Mouse (Mus musculus) CH12.LX (cell line): ENCODE results near the gene Aldh1a2. TPM values are rescaled to one million over a fixed set of nuclear protein-coding genes. Genes with fewer than 3 reads are reported as not detected.
A peak's percentile ranks its signal among the peaks of the same experiment; 100 is the strongest.

Experiments used
- DNase-seq: peaks from one replicate; pipeline ENCODE4 v3.0.0-alpha.2; 2013; ENCODE audit errors: extremely low read depth
- H3K27ac ChIP-seq: 2 replicates; pipeline ENCODE4 v1.5.1; 2012; ENCODE audit warnings: low read depth, mild to moderate bottlenecking, control low read depth, moderate library complexity; ENCODE audit not compliant: insufficient read depth
- H3K27me3 ChIP-seq: replicated peaks from 2 replicates; pipeline ENCODE3; 2012; ENCODE audit warnings: inconsistent platforms
- H3K36me3 ChIP-seq, 2 experiments: replicated peaks in 1 of 2; 2 replicates each; pipeline versions ENCODE3 to v1.6.1; 2012; ENCODE audit warnings: inconsistent platforms in 1 of 2, low read length in 1 of 2, mild to moderate bottlenecking in 1 of 2, mixed read lengths in 1 of 2, moderate library complexity in 1 of 2; ENCODE audit not compliant: control insufficient read depth in 1 of 2, insufficient read depth in 1 of 2
- H3K4me1 ChIP-seq, 2 experiments: 2 replicates each; pipeline ENCODE4 v1.6.1; 2012; ENCODE audit warnings: inconsistent platforms in 1 of 2, moderate library complexity in 1 of 2; ENCODE audit not compliant: insufficient read depth in 2 of 2, control insufficient read depth in 1 of 2
- H3K4me2 ChIP-seq: 2 replicates; pipeline ENCODE4 v1.6.1; 2012; ENCODE audit warnings: low read depth, mild to moderate bottlenecking, control low read depth; ENCODE audit not compliant: poor library complexity, insufficient read depth, severe bottlenecking
- H3K4me3 ChIP-seq, 3 experiments: fragments of 150-350 bp in 1 of 3; sonication (generic) in 1 of 3; replicated peaks in 1 of 3; 2 replicates each; pipeline versions ENCODE3 to v1.5.1; 2011 to 2012; ENCODE audit warnings: low read depth in 2 of 3, low read length in 2 of 3, mild to moderate bottlenecking in 2 of 3, moderate library complexity in 2 of 3, control low read depth in 1 of 3, improper control_type of control experiment in 1 of 3, inconsistent platforms in 1 of 3, mixed read lengths in 1 of 3; ENCODE audit not compliant: poor library complexity in 1 of 3
- H3K79me2 ChIP-seq: replicated peaks from 2 replicates; pipeline ENCODE4 v1.6.1; 2012; ENCODE audit warnings: mild to moderate bottlenecking, moderate library complexity; ENCODE audit not compliant: control insufficient read depth, poor library complexity, insufficient read depth, severe bottlenecking; ENCODE audit errors: extremely low read depth
- H3K9ac ChIP-seq: 2 replicates; pipeline ENCODE4 v1.6.1; 2012; ENCODE audit warnings: low read depth, mild to moderate bottlenecking, control low read depth, moderate library complexity; ENCODE audit not compliant: insufficient read depth
- H3K9me3 ChIP-seq: replicated peaks from 2 replicates; pipeline ENCODE3; 2012; ENCODE audit warnings: low read length, inconsistent platforms, mixed read lengths
- BHLHE40 ChIP-seq: IDR thresholded peaks from 2 replicates; pipeline ENCODE4 v1.6.1; 2011; ENCODE audit warnings: mild to moderate bottlenecking, low read depth, low read length, improper control_type of control experiment
- CHD1 ChIP-seq: IDR thresholded peaks from 2 replicates; pipeline ENCODE4 v1.6.1; 2012; ENCODE audit warnings: low read depth, low read length, improper control_type of control experiment, inconsistent platforms
- CHD2 ChIP-seq: IDR thresholded peaks from 2 replicates; pipeline ENCODE4 v1.6.1; 2011; ENCODE audit warnings: low read length, improper control_type of control experiment
- CTCF ChIP-seq, 2 experiments: IDR thresholded peaks in 1 of 2; conservative IDR thresholded peaks in 1 of 2; 2 replicates each; pipeline ENCODE4 v1.5.1; 2011 to 2012; ENCODE audit warnings: low read depth in 2 of 2, low read length in 2 of 2, improper control_type of control experiment in 1 of 2, inconsistent platforms in 1 of 2, mild to moderate bottlenecking in 1 of 2, moderate library complexity in 1 of 2
- E2F4 ChIP-seq: IDR thresholded peaks from 2 replicates; pipeline ENCODE4 v1.6.1; 2011; ENCODE audit warnings: low read depth, low read length, improper control_type of control experiment; ENCODE audit not compliant: insufficient replicate concordance
- ELF1 ChIP-seq: IDR thresholded peaks from 2 replicates; pipeline ENCODE4 v1.6.1; 2014; ENCODE audit warnings: low read depth, mild to moderate bottlenecking, inconsistent platforms, low read length, improper control_type of control experiment
- EP300 ChIP-seq: IDR thresholded peaks from 2 replicates; pipeline ENCODE4 v1.6.1; 2011; ENCODE audit warnings: low read length, improper control_type of control experiment
- GABPA ChIP-seq: IDR thresholded peaks from 2 replicates; pipeline ENCODE4 v1.6.1; 2012; ENCODE audit warnings: low read depth, low read length, improper control_type of control experiment, inconsistent platforms; ENCODE audit not compliant: insufficient replicate concordance
- IRF4 ChIP-seq: IDR thresholded peaks from 2 replicates; pipeline ENCODE4 v1.6.1; 2014; ENCODE audit warnings: low read depth, mild to moderate bottlenecking, inconsistent platforms, low read length, improper control_type of control experiment
- JUN ChIP-seq: IDR thresholded peaks from 2 replicates; pipeline ENCODE4 v1.6.1; 2011; ENCODE audit warnings: low read depth, mild to moderate bottlenecking, low read length, improper control_type of control experiment, moderate library complexity; ENCODE audit not compliant: insufficient read depth
- JUND ChIP-seq: conservative IDR thresholded peaks from 2 replicates; pipeline ENCODE4 v1.6.1; 2011; ENCODE audit warnings: low read depth, low read length, improper control_type of control experiment
- KAT2A ChIP-seq: IDR thresholded peaks from 2 replicates; pipeline ENCODE4 v1.6.1; 2012; ENCODE audit warnings: low read length, improper control_type of control experiment, inconsistent platforms; ENCODE audit not compliant: insufficient replicate concordance
- MAFK ChIP-seq: IDR thresholded peaks from 2 replicates; pipeline ENCODE4 v1.6.1; 2011; ENCODE audit warnings: low read length, improper control_type of control experiment; ENCODE audit not compliant: insufficient replicate concordance
- MAX ChIP-seq: IDR thresholded peaks from 2 replicates; pipeline ENCODE4 v1.6.1; 2011; ENCODE audit warnings: low read length, improper control_type of control experiment
- MAZ ChIP-seq: IDR thresholded peaks from 2 replicates; pipeline ENCODE4 v1.6.1; 2012; ENCODE audit warnings: low read depth, mild to moderate bottlenecking, inconsistent platforms, low read length, improper control_type of control experiment, moderate library complexity
- MEF2A ChIP-seq: IDR thresholded peaks from 2 replicates; pipeline ENCODE4 v1.6.1; 2014; ENCODE audit warnings: low read depth, mild to moderate bottlenecking, inconsistent platforms, low read length, improper control_type of control experiment, borderline replicate concordance
- MXI1 ChIP-seq: IDR thresholded peaks from 2 replicates; pipeline ENCODE4 v1.6.1; 2011; ENCODE audit warnings: mild to moderate bottlenecking, low read depth, low read length, improper control_type of control experiment
- NELFE ChIP-seq: IDR thresholded peaks from 2 replicates; pipeline ENCODE4 v1.6.1; 2011; ENCODE audit warnings: low read depth, low read length, improper control_type of control experiment
- NRF1 ChIP-seq: IDR thresholded peaks from 2 replicates; pipeline ENCODE4 v1.6.1; 2014; ENCODE audit warnings: low read depth, mild to moderate bottlenecking, inconsistent platforms, low read length, improper control_type of control experiment, moderate library complexity
- PAX5 ChIP-seq: IDR thresholded peaks from 2 replicates; pipeline ENCODE4 v1.6.1; 2012; ENCODE audit warnings: low read length, inconsistent platforms, mixed read lengths
- POLR2A ChIP-seq: IDR thresholded peaks from 2 replicates; pipeline ENCODE4 v1.6.1; 2011; ENCODE audit warnings: low read depth, mild to moderate bottlenecking, improper control_type of control experiment, low read length
- POLR2AphosphoS2 ChIP-seq: IDR thresholded peaks from 2 replicates; pipeline ENCODE4 v1.6.1; 2011; ENCODE audit warnings: low read depth, low read length, improper control_type of control experiment
- RCOR1 ChIP-seq: conservative IDR thresholded peaks from 2 replicates; pipeline ENCODE4 v1.6.1; 2012; ENCODE audit warnings: low read depth, mild to moderate bottlenecking, inconsistent platforms, low read length, improper control_type of control experiment
- SMC3 ChIP-seq: IDR thresholded peaks from 2 replicates; pipeline ENCODE4 v1.6.1; 2011; ENCODE audit warnings: low read depth, low read length, improper control_type of control experiment
- TBP ChIP-seq: conservative IDR thresholded peaks from 2 replicates; pipeline ENCODE4 v1.6.1; 2011; ENCODE audit warnings: low read depth, low read length, improper control_type of control experiment
- TCF12 ChIP-seq: IDR thresholded peaks from 2 replicates; pipeline ENCODE4 v1.6.1; 2014; ENCODE audit warnings: low read depth, mild to moderate bottlenecking, inconsistent platforms, low read length, improper control_type of control experiment
- UBTF ChIP-seq: IDR thresholded peaks from 2 replicates; pipeline ENCODE4 v1.6.1; 2012; ENCODE audit warnings: low read depth, mild to moderate bottlenecking, inconsistent platforms, low read length, improper control_type of control experiment, moderate library complexity
- USF1 ChIP-seq: IDR thresholded peaks from 2 replicates; pipeline ENCODE4 v1.6.1; 2014; ENCODE audit warnings: low read depth, mild to moderate bottlenecking, inconsistent platforms, low read length, improper control_type of control experiment
- USF2 ChIP-seq: conservative IDR thresholded peaks from 2 replicates; pipeline ENCODE4 v1.6.1; 2011; ENCODE audit warnings: low read depth, low read length, improper control_type of control experiment
- ZC3H11A ChIP-seq: IDR thresholded peaks from 2 replicates; pipeline ENCODE4 v1.6.1; 2012; ENCODE audit warnings: low read depth, mild to moderate bottlenecking, inconsistent platforms, low read length, improper control_type of control experiment
- ZKSCAN1 ChIP-seq: IDR thresholded peaks from 2 replicates; pipeline ENCODE4 v1.6.1; 2012; ENCODE audit warnings: low read depth, inconsistent platforms, low read length, improper control_type of control experiment, borderline replicate concordance
- ZMIZ1 ChIP-seq: IDR thresholded peaks from 2 replicates; pipeline ENCODE4 v1.6.1; 2012; ENCODE audit warnings: low read depth, mild to moderate bottlenecking, inconsistent platforms, low read length, improper control_type of control experiment
- ZNF384 ChIP-seq: IDR thresholded peaks from 2 replicates; pipeline ENCODE4 v1.6.1; 2012; ENCODE audit warnings: low read depth, low read length, improper control_type of control experiment, inconsistent platforms
- dilution Hi-C: fragments of 300-500 bp; cut with MboI; formaldehyde crosslinking; loops from 2 replicates; pipeline ENCODE4 v1.14.3; 2020; ENCODE audit warnings: low sequenced_read_pairs; ENCODE audit not compliant: extremely low pct_unique_long_range_greater_than_20kb, extremely low pct_ligation_motif_present
- in situ Hi-C: fragments of 300-500 bp; cut with MboI; formaldehyde crosslinking; loops from 3 replicates; pipeline ENCODE4 v1.14.3; 2019; ENCODE audit warnings: low sequenced_read_pairs, low pct_ligation_motif_present, low pct_unique_long_range_greater_than_20kb, mixed read lengths
- polyA plus RNA-seq: library from polyadenylated mRNA; unstranded; fragments of >175 nt; gene quantifications from 2 replicates; pipeline ENCODE4 v1.2.1, GENCODE M21; 2012; ENCODE audit warnings: low read depth; ENCODE audit not compliant: insufficient read length
- total RNA-seq, 2 experiments: library from RNA; depleted of rRNA; stranded (reverse); fragments of 300-350 nt in 1 of 2; fragments of >200 nt in 1 of 2; gene quantifications; 2 replicates each; pipeline ENCODE4 v1.2.3; 2012 to 2014

Gene Aldh1a2
- total and polyA plus RNA-seq, 3 experiments, result 0.77 to 11.9 (median 1.4) TPM

DNA sequence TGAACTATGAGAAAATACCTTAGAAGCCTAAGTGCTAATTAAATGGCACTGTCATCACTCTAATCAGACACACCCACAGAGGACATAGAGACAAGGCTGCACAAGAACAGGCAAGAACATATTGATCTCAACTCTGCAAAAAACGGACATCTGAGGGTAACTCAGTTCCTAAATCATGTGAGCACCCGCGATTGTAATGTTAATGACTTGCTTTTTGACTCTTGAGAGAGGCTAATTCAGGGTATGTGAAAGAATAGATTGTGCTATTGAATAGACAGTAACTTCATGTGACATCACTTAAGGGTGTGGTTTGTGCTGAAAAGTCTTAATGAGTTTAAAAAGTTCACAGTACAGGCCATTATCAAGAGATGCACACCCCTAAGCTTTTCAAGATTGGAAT is 116.1 kb downstream of the Aldh1a2 start:
- Histone ChIP-seq H3K4me3 (no peak overlapping the region), H3K27ac (no peak overlapping the region), H3K27me3 (peaks cover 4% of the 10 kb centered on the region), H3K4me2 (no peak overlapping the region), H3K9ac (no peak overlapping the region), H3K4me1 (peaks cover 0 to 5% of the 10 kb centered on the region in 2 experiments; a peak in 2 of 4 replicates), H3K79me2 (no peaks in the 10 kb centered on the region), H3K9me3 (no peaks in the 10 kb centered on the region), H3K36me3 (no peaks in the 10 kb centered on the region)
- TF ChIP-seq MEF2A (no peak), RCOR1 (no peak), NELFE (no peak), POLR2A (no peak), ZC3H11A (no peak), TCF12 (no peak), JUND (no peak), CTCF (conservative IDR thresholded peaks at IDR 0.05 in 1 of 2, IDR thresholded peaks at IDR 0.05 in 1 of 2; ENCODE audit: low read depth in 2 of 2, low read length in 2 of 2) (no peak), MAFK (no peak), IRF4 (no peak), USF2 (no peak), MAZ (no peak)
- dilution Hi-C loops (no loop called here), in situ Hi-C loops (no loop called here)
- DNase-seq, result no peak

DNA sequence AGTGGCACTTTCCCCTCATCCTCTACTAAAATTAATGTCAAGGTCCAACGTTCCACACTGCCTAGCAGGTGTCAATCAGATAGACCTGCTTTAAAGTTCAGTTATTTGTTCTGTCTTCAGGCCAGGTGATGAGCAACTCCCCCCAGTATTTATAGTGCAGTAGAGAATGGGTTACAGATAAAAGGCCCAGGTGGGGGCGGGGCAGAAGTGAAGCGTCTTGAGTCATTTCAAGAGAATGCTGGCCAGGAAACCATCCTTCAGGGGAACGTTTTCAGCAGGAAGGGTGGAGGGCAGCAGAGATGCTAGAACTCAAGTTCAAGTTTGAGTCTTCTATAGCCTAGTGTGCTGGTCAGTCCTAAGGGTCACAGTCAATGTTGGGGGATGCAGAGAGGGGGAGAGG is 121.1 kb downstream of the Aldh1a2 start:
- Histone ChIP-seq H3K27me3 (peaks cover 4% of the 10 kb centered on the region), H3K27ac (no peak overlapping the region), H3K9ac (no peak overlapping the region), H3K4me1 (peaks cover 3 to 20% of the 10 kb centered on the region in 2 experiments; a peak in 2 of 4 replicates), H3K4me2 (no peak overlapping the region), H3K79me2 (no peaks in the 10 kb centered on the region), H3K36me3 (no peaks in the 10 kb centered on the region), H3K9me3 (no peaks in the 10 kb centered on the region), H3K4me3 (no peak overlapping the region)
- DNase-seq, result peak; percentile 31
- in situ Hi-C loops, result no loop called here
- dilution Hi-C loops, result no loop called here
- TF ChIP-seq MAFK (no peak), SMC3 (no peak), CHD1 (no peak), NELFE (no peak), TCF12 (no peak), ZNF384 (no peak), USF2 (no peak), ZKSCAN1 (no peak), GABPA (no peak), RCOR1 (no peak), MXI1 (no peak), TBP (no peak), BHLHE40 (no peak), JUN (peak; percentile 22; the same call in 1 of the 2 replicates), CTCF (conservative IDR thresholded peaks at IDR 0.05 in 1 of 2, IDR thresholded peaks at IDR 0.05 in 1 of 2; ENCODE audit: low read depth in 2 of 2, low read length in 2 of 2) (no peak), NRF1 (no peak), POLR2AphosphoS2 (no peak), USF1 (no peak), EP300 (no peak), POLR2A (no peak), MAX (no peak), ZMIZ1 (no peak), IRF4 (peak; percentile 87), E2F4 (no peak), CHD2 (peak; percentile 29; the same call in 1 of the 2 replicates), PAX5 (no peak), ZC3H11A (no peak), ELF1 (no peak), JUND (peak; percentile 78), UBTF (no peak), KAT2A (no peak)
